ENCODE assay signal across 23 mouse cellular contexts in genomic region chr12:75771410-75771809, GRCm38 (mm10).
"Had no signal": no experiment of that assay in that cellular context is flagged by ENCODE, and none has a peak within 500 bp of the region (broad histone marks: within the 10 kb centered on the region; RNA-seq: fewer than 3 reads in every experiment).

No protein-coding gene starts in this region.

- H3K27ac ChIP-seq: kidney, postnatal 0 days; layer of hippocampus, adult 2 months; limb, embryonic 10.5 days; limb, embryonic 13.5 days; liver, embryonic 12.5 days; liver, embryonic 15.5 days; lung, embryonic 15.5 days; midbrain, embryonic 12.5 days; midbrain, embryonic 15.5 days; neural tube, embryonic 13.5 days had no signal

- H3K4me3 ChIP-seq: layer of hippocampus, adult 2 months; limb, embryonic 10.5 days; limb, embryonic 13.5 days; liver, embryonic 12.5 days; liver, embryonic 15.5 days; lung, embryonic 15.5 days; midbrain, embryonic 12.5 days; midbrain, embryonic 15.5 days; myocyte; neural tube, embryonic 13.5 days had no signal

- H3K9ac ChIP-seq: limb, embryonic 13.5 days; liver, embryonic 12.5 days; liver, embryonic 15.5 days; lung, embryonic 15.5 days; midbrain, embryonic 12.5 days; midbrain, embryonic 15.5 days; neural tube, embryonic 13.5 days had no signal

- H3K4me2 ChIP-seq: limb, embryonic 13.5 days; liver, embryonic 12.5 days; liver, embryonic 15.5 days; lung, embryonic 15.5 days; midbrain, embryonic 12.5 days; midbrain, embryonic 15.5 days; neural tube, embryonic 13.5 days had no signal

- H3K9me3 ChIP-seq: limb, embryonic 10.5 days; liver, embryonic 15.5 days; lung, embryonic 15.5 days; midbrain, embryonic 15.5 days; neural tube, embryonic 13.5 days had no signal

- ATAC-seq: liver, embryonic 12.5 days; midbrain, embryonic 15.5 days had no signal

- H3K4me1 ChIP-seq: lung, embryonic 15.5 days; midbrain, embryonic 12.5 days; midbrain, embryonic 15.5 days; neural tube, embryonic 13.5 days had no signal

- H3K36me3 ChIP-seq: limb, embryonic 10.5 days; limb, embryonic 13.5 days; liver, embryonic 12.5 days; liver, embryonic 15.5 days; lung, embryonic 15.5 days; midbrain, embryonic 12.5 days; midbrain, embryonic 15.5 days; neural tube, embryonic 13.5 days had no signal

- DNase-seq: kidney, adult 11 months; kidney, adult 9 months; kidney, postnatal 25 days; layer of hippocampus, adult 9-11 months; liver; lung, adult 18-20 months; lung, postnatal 10 days; lung, postnatal 36 days; retina, postnatal 1 day; right cerebral cortex, postnatal 25 days; spleen, adult 18-20 months; thymus, postnatal 25 days had no signal

- H3K27me3 ChIP-seq: limb, embryonic 13.5 days; liver, embryonic 15.5 days; lung, embryonic 15.5 days; midbrain, embryonic 12.5 days; midbrain, embryonic 15.5 days; neural tube, embryonic 13.5 days had no signal
